Mouse (Mus musculus) adrenal gland, postnatal 36 days (tissue): ENCODE results near the gene Gpr146. TPM values are rescaled to one million over a fixed set of nuclear protein-coding genes. Genes with fewer than 3 reads are reported as not detected.

Source experiments
- DNase-seq, 2 experiments: peaks; one replicate each; pipeline ENCODE4 v3.0.0; 2021; ENCODE audit warnings: mixed read lengths in 1 of 2
- total RNA-seq, 2 experiments: library from RNA; stranded (reverse); gene quantifications; 2 replicates each; pipeline ENCODE4 v1.2.3; 2021

Gene Gpr146
- total RNA-seq, 2 experiments from 2014 or later = 15.2 to 17.9 TPM

- DNase-seq = peak; percentile 38 to 61
Observed at GRCm38 (mm10) chr5:139358653-139359052, 18.8 kb upstream of the Gpr146 start.

- DNase-seq = no peak
Observed at GRCm38 (mm10) chr5:139359244-139359643, 18.3 kb upstream of the Gpr146 start.

GRCm38 (mm10) chr5:139363858-139364257, 13.6 kb upstream of the Gpr146 start:
- no peak for DNase-seq

- DNase-seq = peak; percentile 88 to 89
Observed at GRCm38 (mm10) chr5:139364260-139364910, 13.1 kb upstream of the Gpr146 start.

GRCm38 (mm10) chr5:139364911-139365571, 12.5 kb upstream of the Gpr146 start:
- no peak for DNase-seq

GRCm38 (mm10) chr5:139365827-139366226, 11.7 kb upstream of the Gpr146 start:
- DNase-seq = no peak

- DNase-seq = no peak
Observed at GRCm38 (mm10) chr5:139366484-139366883, 11.0 kb upstream of the Gpr146 start.

GRCm38 (mm10) chr5:139367884-139368458, 9.5 kb upstream of the Gpr146 start:
- DNase-seq = no peak

- DNase-seq = no peak
Observed at GRCm38 (mm10) chr5:139368638-139369320, 8.7 kb upstream of the Gpr146 start.

GRCm38 (mm10) chr5:139370336-139370735, 7.2 kb upstream of the Gpr146 start:
- DNase-seq = no peak

GRCm38 (mm10) chr5:139371118-139371517, 6.4 kb upstream of the Gpr146 start:
- no peak for DNase-seq

- DNase-seq = peak; percentile 93 to 96
Observed at GRCm38 (mm10) chr5:139371631-139372401, 5.7 kb upstream of the Gpr146 start.

- no peak for DNase-seq
Observed at GRCm38 (mm10) chr5:139373126-139373525, 4.4 kb upstream of the Gpr146 start.

GRCm38 (mm10) chr5:139373889-139374444, 3.5 kb upstream of the Gpr146 start:
- DNase-seq = no peak

GRCm38 (mm10) chr5:139374841-139375240, 2.7 kb upstream of the Gpr146 start:
- DNase-seq = no peak

GRCm38 (mm10) chr5:139378271-139378556, 717 bp downstream of the Gpr146 start:
- DNase-seq = no peak

GRCm38 (mm10) chr5:139378986-139379629, 1.6 kb downstream of the Gpr146 start:
- DNase-seq = peak; percentile 86 to 87

- DNase-seq = no peak
Observed at GRCm38 (mm10) chr5:139379771-139380384, 2.4 kb downstream of the Gpr146 start.

- peak; percentile 98 to 99 for DNase-seq
Observed at GRCm38 (mm10) chr5:139380385-139381248, 3.1 kb downstream of the Gpr146 start.
